Mouse (Mus musculus): ENCODE measurements around the gene Cox8a. TPM values are rescaled to one million over a fixed set of nuclear protein-coding genes. Genes with fewer than 3 reads are reported as not detected.

Cox8a gene
- total RNA-seq, 2 experiments from 2014 or later = 101 to 120 TPM

DNA sequence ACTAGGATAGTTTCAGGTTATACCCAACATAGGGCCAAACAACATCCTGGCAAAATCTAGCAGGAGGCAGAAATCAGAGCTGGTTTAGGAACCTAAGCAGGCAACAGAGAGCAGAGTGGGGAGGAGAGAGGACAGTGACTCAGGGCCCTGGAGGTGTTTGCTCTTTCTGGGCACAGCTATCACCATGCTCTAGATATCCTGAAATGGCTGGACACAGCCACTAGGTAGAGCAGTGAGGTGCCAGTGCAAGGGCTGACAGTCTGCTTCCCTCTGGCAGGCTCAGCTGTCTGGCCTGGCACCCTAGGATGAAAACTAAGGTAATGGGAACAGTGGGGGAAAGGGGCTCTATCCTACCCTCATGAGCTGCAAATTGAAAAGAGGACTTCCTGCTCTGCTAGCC, 6.1 kb upstream of the Cox8a start:
- no peak for DNase-seq

DNA sequence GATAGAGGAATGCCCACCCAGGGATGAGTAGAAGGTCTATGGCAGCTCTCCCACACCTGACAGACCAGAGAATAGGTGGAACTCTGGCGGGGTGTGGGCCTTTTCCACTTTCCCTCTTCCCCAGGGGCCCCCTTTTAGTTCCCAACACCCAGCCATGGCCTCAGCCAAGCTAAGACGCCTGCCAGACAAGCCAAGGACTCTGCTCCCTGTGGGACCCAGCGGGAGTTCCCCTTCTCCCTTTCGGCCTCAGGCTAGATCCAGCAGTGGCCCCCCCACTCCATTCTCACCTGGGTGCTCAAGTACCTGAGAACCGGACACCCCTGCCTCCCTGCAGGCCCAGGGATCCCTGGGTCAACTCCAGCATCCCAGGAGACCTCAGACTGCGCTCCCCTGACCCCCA, 4.8 kb upstream of the Cox8a start:
- no peak for DNase-seq

DNA sequence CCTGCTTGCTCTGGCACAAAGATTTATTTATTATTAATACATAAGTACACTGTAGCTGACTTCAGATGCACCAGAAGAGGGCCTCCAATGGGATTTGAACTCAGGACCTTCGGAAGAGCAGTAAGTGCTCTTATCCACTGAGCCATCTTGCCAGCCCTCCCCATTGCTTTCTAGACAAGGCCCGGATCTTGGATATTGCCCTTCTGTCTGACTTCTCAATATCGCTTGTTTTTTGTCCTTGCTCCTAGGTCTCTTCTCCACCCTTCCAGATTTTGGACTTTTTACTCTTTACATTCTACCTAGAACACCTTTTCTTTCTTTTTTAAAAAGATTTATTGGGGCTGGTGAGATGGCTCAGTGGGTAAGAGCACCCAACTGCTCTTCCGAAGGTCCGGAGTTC, 1.3 kb upstream of the Cox8a start:
- DNase-seq = no peak

DNA sequence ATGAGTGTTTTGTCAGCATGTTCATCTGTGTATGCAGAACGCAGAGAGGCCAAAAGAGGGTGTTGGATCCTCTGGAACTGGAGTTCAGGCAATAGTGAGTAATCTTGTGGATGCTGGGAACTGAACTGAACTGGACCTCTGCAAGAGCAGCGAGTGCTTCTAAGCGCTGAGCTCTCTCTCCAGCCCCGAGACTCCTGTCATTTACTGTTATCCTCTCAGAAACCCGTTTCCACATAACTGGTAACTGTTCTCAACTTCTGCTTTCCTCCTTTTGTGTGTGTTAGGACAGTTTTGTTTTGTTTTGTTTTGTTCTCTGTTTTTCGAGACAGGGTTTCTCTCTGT, 481 bp upstream of the Cox8a start:
- no peak for DNase-seq

DNA sequence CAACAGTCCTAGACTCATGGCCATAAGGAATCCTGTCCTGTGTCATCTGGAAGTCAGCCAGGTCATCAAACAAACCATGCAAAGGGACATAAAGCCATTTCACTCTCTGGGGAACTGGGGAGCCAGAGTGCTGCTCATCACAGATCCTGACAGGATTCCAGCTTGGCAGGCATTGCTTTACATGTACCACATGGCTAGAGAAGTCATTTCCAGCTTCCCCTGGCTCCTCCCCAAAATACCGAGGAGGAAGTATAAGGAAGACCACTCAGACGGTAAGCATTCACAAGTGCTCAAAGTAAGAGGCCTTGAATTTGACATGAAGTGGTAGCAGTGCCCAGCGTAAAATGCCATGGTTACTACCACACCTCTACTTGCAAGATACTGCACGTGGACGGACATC, 2.9 kb downstream of the Cox8a start:
- no peak for DNase-seq

DNA sequence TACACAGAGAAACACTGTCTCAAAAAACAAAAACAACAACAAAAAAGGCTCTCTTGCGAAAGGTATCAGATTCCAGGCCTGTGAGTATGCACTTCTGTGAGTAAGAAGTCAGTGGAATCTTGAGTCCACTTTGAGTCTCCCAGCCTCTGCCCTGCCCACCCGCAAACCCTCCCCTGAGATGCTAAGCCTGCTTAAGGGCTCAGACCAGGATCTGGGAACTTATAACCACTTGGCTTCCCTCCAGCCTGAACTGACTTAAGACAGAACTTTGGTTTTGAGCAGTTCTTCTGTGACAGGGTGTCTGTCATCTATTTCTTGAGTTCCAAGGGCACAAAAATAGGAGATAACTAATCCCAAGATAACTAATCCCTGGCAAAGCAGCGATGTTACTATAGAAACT, 4.4 kb downstream of the Cox8a start:
- DNase-seq = no peak

DNA sequence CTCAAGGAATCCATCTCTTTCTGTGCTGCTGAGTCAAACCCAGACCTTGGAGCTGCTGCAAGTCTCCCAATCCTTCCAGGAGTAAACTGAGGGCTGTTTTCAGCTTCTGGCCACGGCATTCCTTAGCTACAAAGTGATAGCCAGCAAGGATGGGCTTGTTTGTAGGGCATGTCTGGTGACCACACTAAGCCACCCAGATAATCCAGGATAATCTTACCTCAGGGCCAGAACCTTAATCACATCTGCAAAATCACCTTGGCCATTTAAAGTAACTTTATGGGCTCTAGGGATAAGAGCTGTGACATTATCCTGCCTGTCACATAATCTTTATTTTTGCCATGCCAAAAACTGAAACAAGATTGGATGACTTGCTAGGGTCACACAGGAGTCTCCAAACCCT, 5.2 kb downstream of the Cox8a start:
- no peak for DNase-seq

DNA sequence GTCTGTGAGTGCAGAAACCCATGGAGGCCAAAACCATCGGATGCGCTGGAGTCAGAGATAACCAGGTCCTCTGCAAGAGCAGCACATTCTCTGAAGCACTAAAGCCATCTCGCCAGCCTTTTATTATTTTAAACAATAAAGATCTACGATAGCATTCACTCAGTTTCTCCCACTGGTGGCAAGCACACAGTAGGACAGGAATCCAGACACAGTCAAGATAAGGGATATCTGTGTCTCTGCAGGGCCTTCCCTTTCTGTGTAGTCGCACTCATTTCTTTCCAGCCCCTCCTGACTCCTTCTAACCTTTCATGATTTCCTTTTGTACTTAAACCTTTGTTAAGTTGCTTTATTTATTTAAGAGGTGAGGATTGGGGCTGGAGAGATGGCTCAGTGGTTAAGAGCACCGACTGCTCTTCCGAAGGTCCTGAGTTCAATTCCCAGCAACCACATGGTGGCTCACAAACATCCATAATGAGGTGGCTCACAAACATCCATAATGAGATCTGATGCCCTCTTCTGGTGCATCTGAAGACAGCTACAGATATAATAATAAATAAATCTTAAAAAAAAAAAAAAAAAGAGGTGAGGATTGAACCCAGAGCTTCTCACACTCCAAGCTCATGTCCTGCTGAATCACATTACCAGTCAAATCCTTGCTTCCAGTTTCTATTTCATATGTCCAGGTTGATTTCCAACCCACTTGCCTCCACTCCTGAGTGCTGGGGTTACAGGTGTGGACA, 7.3 kb downstream of the Cox8a start:
- no peak for DNase-seq

DNA sequence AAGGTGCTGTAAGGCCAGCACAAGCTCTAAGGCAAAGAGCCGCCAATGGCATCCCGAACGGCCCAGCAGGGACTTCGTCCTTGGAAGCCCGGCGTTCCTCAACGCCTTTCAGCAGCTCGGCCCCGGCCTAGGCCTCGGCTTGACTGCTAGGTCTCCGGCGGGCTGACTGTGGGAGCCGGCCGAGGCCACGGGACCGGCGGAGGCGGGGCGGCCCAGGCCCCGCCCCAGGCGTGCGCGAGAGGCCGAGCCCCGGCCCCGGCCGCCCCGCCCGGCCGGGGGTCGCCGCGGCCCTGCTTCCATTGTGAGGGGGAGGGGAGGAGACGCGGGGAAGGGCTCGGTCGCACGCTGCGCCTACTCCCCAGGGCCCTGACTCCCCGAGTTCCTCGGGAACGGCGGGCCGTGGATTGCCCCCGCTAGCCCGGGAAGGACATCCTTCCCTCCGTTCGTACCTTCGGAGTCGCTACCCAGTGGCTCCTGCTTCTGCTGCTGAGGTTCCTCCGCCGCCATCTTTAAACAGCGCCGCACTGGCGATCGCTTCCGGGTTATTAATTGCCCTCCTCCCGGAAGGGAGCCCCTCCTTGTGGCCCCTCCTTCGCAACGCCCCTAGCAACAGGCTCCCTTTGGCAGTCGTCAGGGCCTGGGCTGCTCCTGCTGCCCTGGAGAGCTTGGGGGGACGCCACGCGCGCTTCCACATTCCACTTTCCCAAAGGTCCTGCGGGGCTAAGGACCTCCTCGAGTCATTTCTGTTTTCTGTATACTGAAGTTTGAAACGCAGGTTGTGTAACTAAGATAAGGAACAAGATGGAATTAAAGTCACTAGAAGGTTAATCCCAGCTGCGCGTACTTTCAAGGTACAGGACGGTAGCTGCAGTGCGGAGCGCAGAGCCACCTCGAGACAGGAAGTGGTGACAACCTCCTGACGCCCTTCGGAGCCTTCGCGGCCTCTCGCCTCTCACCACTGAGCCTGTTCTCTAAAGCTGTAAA, 11.4 kb downstream of the Cox8a start, which contains the start of gene Otub1:
Gene Otub1, minus strand, starts transcription at position 564 of the 984 bp plus-strand sequence.
- DNase-seq = peak; percentile 92

DNA sequence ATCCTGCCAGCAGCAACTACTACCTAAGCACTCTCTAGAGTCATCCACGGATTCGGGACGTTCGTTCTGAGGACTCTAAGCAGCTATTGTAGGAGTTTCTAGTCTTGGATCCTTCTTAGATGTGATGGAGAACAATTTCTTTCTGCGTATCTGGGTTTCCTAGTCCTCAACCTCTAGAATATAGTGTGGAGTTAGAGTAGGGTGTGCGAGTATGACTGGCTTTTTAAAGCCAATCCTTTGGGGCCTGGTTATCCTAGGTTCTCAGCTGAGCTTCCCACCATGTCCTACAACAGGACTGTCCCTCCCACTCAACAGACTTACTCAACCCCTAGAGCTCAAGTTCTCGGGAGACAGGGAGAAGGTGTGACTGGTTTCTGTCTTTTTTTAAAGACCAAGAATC, 12.1 kb downstream of the Cox8a start:
- peak; percentile 4 for DNase-seq

DNA sequence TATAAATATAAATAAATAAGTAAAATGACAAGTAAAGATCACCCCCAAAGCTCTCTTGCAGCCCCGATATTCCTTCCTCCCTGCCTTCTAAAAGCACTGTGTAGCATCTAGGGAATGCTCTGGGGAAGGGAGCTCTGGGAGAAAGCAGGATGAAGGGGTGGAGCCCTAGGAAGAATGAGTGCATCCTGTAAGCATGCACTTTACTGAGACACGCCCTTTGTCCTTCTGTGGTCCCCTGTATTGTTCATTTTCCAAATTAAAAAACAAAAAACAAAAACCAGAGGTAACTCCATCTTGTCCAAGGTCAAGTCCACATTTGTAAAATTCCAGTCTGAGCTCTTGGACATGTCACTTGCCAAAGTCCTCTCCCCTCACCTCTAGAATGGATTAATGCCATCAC, 12.5 kb downstream of the Cox8a start:
- no peak for DNase-seq

DNA sequence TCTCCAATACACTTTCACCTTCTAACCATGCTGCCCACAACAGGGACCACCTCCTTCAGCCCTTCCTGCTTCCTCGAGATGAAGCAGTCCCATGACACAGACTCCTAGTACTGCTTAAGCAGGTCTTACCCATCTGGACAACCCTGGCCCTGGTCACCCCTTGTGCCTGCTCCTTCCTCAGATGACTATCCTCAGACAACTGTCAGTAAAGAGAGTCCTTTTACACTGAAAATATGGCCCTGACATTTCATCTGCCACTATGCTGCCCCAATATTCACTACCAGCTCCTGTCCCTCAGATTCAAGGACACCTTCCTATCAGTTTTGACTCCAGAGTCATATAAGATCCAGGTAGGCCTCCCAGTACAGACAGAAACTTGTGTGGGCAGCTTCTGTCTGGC, 17.0 kb downstream of the Cox8a start:
- no peak for DNase-seq

DNA sequence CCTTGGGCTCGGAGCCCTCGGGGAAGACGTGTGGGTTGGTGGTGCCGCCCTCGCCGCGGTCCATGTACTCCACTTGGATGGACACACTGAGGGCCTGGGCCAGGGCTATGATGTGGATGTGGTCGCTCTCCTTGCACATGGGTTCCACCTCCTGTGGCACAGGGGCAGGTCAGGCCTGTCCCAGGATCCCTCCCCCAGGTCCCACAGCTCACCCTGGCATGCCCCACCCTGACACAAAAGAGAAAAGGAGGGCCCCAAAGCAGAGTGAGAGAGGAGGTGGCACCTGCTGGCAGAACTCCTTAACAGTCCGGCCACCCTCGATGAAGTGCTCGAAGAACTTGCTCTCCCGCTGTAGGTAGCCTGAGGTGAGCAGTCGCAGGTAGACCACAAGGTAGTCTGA, 18.3 kb downstream of the Cox8a start:
- no peak for DNase-seq

DNA sequence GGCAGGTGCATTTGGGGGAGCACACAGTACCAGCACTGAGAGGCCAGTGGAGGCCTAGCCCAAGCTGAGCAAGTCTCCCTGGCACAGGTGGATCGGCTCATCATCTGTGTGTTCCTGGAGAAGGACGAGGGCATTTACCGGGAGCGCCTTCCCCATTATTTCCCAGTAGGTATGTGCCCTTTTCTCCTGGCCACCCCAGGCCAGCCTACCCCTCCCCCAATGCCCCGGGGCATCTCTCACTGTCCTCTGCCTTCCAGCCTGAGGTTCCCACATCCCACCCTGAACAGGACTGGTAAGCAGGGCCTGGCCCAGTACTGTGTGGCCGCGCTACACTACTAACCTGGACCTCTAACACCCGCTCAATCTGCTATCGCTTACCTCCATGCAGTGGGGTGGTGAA, 20.0 kb downstream of the Cox8a start:
- no peak for DNase-seq

DNA sequence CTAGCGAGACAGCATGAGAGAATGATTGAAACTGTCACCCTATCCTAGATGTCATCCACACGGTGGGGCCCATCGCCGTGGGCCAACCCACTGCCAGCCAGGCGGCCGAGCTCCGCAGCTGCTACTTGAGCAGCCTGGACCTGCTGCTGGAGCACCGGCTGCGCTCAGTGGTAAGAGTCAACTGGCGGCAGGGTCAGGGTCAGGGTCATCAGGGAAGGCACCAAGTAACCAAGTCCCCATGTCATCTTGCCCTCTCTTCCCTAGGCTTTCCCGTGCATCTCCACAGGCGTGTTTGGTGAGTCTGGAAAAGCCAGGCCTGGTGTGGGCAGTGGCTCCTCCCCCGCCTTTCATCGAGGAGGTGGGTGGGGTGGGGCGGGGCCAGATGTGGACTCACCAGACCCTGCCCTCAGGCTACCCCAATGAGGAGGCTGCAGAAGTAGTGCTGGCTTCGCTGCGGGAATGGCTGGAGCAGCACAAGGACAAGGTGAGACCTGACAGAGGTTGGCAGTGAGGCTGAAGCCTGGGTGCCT, 20.6 kb downstream of the Cox8a start:
- DNase-seq = no peak

DNA sequence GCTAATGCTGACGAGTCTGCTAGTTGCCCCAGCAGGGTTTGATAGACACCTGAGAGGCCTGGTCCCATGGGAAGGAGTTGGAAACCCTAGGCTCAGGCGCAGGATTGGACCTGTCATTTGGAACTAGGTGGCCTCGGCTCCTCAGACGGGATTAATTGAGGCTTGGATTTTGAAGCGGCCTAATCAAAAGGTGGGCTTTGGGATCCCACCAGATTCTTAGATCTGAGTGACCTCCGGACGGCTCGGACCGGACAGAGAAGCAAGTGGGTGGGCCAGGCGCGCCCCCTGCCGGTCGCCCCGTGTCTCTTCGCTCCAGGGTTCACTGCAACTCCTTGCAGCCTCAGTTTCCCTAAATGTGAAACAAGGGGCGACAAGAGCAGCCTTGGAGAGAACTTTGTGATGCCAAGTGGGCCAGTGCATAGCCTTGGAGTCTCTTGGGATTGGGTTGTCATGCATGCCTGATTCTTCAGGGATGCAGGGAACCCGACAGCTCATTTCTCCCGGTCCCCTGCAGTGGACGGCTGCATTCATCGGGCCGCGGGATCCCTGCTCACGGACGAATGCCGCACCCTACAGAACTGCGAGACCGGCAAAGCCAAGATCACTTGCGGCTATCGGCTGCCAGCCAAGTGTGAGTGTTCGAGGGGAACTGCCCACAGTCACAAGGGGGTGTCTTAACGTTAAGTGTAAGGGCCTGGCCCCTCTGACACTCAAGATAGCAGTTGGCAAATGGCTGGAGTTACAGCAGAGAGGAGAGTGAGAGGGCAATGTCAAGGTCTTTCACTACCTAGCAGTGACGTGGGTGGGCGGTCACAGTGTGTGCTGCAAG, 21.3 kb downstream of the Cox8a start:
- DNase-seq = peak; percentile 40

DNA sequence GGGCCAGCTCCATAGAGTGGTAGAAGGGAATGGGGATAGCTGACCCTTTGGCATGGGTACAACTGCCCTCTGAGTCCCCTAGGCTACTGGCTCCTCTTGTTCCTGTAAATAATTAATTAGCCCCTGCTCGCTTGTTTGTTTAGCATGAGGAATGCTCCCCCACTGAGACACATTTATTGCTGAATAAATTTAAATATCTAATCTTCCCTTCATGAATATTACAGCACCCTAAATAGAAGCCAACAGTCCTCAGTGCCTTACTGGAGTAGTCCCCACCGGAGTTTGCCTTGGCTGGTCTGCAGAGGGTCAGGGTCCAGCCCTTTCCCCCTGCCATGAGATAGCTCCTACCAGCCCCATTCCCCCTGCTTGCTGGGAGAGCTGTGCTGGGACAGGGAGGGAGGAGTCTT, 24.9 kb downstream of the Cox8a start:
- DNase-seq = no peak

DNA sequence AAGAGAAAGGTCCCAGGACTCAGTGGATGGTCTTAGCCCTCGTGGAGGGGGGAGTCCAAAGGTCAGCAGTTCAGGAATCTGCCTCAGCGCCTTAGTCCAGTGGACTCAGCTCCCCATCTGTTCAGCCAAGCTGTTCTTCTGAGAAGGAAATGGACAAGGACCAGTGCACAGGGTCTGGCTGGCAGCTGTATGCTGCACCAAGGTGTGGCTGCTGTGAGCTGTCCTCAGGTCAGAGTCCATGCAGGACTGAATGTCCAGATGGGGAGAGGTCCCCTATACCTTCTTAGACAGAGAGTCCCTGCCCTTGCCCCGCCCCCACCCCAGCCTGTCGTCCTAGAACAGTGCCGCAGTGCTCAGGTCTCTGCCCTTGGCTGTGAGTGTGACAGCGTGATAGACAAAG, 25.8 kb downstream of the Cox8a start:
- DNase-seq = no peak

DNA sequence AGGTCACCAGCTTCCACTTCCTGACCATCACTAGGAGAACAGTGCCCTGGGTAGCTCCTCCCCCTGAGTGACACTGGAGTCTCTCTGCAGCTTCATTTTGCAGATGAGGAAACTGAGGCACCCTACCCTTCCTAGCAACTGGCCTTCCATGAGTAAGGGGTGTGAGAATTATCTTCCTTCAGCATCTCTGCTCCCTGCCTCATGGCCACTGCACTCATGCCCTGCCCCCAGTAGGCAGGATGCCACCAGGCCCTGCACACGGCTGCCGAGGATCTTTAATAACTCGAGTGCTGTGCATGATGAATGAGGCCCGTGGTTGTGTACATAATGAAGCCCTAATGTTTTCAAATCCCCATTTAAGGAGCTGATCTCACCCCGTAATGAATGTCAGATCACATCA, 26.4 kb downstream of the Cox8a start:
- DNase-seq = no peak

DNA sequence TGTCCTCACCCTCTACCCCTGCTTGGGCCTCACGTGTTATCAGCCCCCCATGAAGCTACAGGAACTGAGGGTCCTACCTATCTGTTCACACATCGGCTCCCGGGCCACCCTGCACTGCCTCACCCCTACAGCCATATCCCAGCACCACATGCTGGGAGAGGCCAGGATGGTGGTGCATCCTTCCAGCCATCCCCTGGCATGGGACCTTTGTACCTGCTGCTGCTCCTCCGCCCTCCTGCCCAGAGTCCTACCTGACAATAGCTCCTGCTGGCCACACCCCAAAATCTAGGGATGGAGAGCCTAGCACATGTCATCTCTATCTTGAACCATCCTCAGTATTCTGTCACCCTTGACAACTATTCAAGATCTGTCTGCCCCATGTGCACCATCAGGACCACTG, 28.4 kb downstream of the Cox8a start:
- DNase-seq = no peak

DNA sequence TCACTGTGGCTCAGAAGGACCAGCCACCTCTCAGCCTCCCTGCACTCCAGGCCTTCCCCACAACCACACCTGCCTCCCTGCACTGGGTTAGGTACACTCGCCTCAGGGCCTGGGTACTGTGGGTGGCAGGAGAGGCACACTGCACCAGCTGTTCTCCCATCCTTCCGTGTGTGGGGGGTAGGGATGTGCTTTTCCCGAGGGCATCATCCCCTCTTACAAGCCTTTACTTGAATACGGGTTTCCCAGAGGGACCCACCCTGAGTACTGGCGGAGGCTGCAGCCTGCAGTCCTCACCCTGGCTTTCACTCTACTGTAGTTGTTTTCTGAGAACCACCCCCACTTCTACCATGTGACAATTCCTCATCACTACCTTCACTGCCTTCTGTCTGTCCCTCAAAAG, 30.3 kb downstream of the Cox8a start:
- DNase-seq = no peak

DNA sequence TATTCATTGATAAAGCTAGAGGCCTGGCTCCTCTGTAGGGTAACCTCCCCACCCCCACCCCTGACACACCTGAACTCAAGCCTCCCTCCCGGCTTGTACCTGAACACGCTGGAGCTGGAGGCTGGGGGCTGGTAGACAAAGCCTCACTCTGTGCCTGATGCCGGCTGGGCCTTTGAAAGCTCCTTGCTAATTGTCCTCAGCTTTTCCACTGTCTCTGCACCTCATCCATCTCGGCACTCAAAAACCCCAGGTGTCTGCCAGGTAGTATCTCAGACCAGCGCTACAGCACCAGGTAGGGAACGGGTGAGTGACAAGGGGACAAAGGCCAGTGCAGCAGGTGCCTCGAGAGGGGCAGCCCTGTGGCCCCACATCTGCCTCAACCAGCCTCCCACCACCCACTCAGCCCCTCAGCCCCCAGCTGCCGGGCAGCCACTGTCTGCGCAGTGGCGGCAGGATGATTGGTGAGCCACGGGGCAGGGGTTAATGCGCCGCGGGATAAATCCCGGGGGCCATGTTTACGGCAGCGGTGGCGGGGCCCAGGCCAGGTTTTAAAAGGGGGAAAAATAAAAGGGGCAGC, 31.6 kb downstream of the Cox8a start:
- DNase-seq = no peak
